Mouse (Mus musculus) ovary, postnatal 10 days (tissue): Measurements from ENCODE around the gene Pbx1.

Experiments used
- DNase-seq: peaks from one replicate; pipeline ENCODE4 v3.0.0; 2022; ENCODE audit warnings: low spot score

Gene Pbx1

GRCm38 (mm10) chr1:168344262-168344661 lies 87.8 kb downstream of the Pbx1 start:
- no peak for DNase-seq

- DNase-seq, result no peak
Measured at GRCm38 (mm10) chr1:168342269-168342668, 89.8 kb downstream of the Pbx1 start.

GRCm38 (mm10) chr1:168341863-168342262 lies 90.2 kb downstream of the Pbx1 start:
- no peak for DNase-seq

- no peak for DNase-seq
Measured at GRCm38 (mm10) chr1:168341368-168341767, 90.7 kb downstream of the Pbx1 start.

- DNase-seq, result no peak
Measured at GRCm38 (mm10) chr1:168336238-168336818, 95.7 kb downstream of the Pbx1 start.

- DNase-seq, result no peak
Measured at GRCm38 (mm10) chr1:168334831-168335574, 97.1 kb downstream of the Pbx1 start.

- DNase-seq, result no peak
Measured at GRCm38 (mm10) chr1:168332056-168332455, 100.0 kb downstream of the Pbx1 start.

GRCm38 (mm10) chr1:168328236-168328605 lies 103.8 kb downstream of the Pbx1 start:
- no peak for DNase-seq

- no peak for DNase-seq
Measured at GRCm38 (mm10) chr1:168327405-168328235, 104.5 kb downstream of the Pbx1 start.

GRCm38 (mm10) chr1:168325786-168326185 lies 106.3 kb downstream of the Pbx1 start:
- no peak for DNase-seq

GRCm38 (mm10) chr1:168324306-168325085 lies 107.6 kb downstream of the Pbx1 start:
- DNase-seq, result no peak

- DNase-seq, result no peak
Measured at GRCm38 (mm10) chr1:168323436-168324108, 108.5 kb downstream of the Pbx1 start.

GRCm38 (mm10) chr1:168322892-168323291 lies 109.2 kb downstream of the Pbx1 start:
- DNase-seq, result no peak

GRCm38 (mm10) chr1:168319695-168320094 lies 112.4 kb downstream of the Pbx1 start:
- no peak for DNase-seq

GRCm38 (mm10) chr1:168318899-168319469 lies 113.1 kb downstream of the Pbx1 start:
- no peak for DNase-seq

GRCm38 (mm10) chr1:168313772-168314171 lies 118.3 kb downstream of the Pbx1 start:
- no peak for DNase-seq

GRCm38 (mm10) chr1:168312710-168313447 lies 119.2 kb downstream of the Pbx1 start:
- no peak for DNase-seq

GRCm38 (mm10) chr1:168309101-168309521 lies 123.0 kb downstream of the Pbx1 start:
- DNase-seq, result no peak

GRCm38 (mm10) chr1:168307275-168308182 lies 124.5 kb downstream of the Pbx1 start:
- no peak for DNase-seq
